Mouse (Mus musculus) embryonic facial prominence, embryonic 13.5 days (tissue): ENCODE data around the gene Prl2c5. TPM values are rescaled to one million over a fixed set of nuclear protein-coding genes. Genes with fewer than 3 reads are reported as not detected.
"Not testable (repeated sequence)": the region's sequence is repeated elsewhere in the genome, so short reads cannot be mapped to it uniquely, and the experiment has no call there.

Experiments used
- ATAC-seq: fragments of 200-750 bp; cut with Nextera tagmentation; 2 replicates; pipeline ENCODE4 v1.8.0; 2017; ENCODE audit warnings: low read depth; ENCODE audit not compliant: insufficient number of reproducible peaks, insufficient read depth, low FRiP score, low TSS enrichment
- H3K27ac ChIP-seq: fragments of 300-500 bp; sonication (generic); 2 replicates; pipeline ENCODE4 v1.5.1; 2015; ENCODE audit warnings: moderate library complexity, mild to moderate bottlenecking, inconsistent platforms
- H3K27me3 ChIP-seq: fragments of 300-500 bp; sonication (generic); 2 replicates; pipeline ENCODE4 v1.6.1; 2015; ENCODE audit warnings: mild to moderate bottlenecking, inconsistent platforms
- H3K36me3 ChIP-seq: fragments of 300-500 bp; sonication (generic); 2 replicates; pipeline ENCODE4 v1.6.1; 2015; ENCODE audit warnings: mild to moderate bottlenecking, inconsistent platforms
- H3K4me1 ChIP-seq: fragments of 300-500 bp; sonication (generic); 2 replicates; pipeline ENCODE4 v1.6.1; 2015; ENCODE audit warnings: inconsistent platforms
- H3K4me2 ChIP-seq: fragments of 300-500 bp; sonication (generic); 2 replicates; pipeline ENCODE4 v1.6.1; 2015; ENCODE audit warnings: moderate library complexity, mild to moderate bottlenecking, inconsistent platforms
- H3K4me3 ChIP-seq: fragments of 300-500 bp; sonication (generic); 2 replicates; pipeline ENCODE4 v1.5.1; 2015; ENCODE audit warnings: mild to moderate bottlenecking, inconsistent platforms
- H3K9ac ChIP-seq: fragments of 300-500 bp; sonication (generic); 2 replicates; pipeline ENCODE4 v1.6.1; 2015; ENCODE audit warnings: mild to moderate bottlenecking, inconsistent platforms
- H3K9me3 ChIP-seq: fragments of 300-500 bp; sonication (generic); 2 replicates; pipeline ENCODE4 v1.6.1; 2016; ENCODE audit warnings: inconsistent platforms
- WGBS: fragments of 180-500 bp; shearing (Covaris S2); methylation state at CpG from one replicate; pipeline ENCODE4 v1.1.7; 2015; ENCODE audit warnings: mixed read lengths; 5-methylcytosine and 5-hydroxymethylcytosine counted together
- polyA plus RNA-seq: library from polyadenylated mRNA; unstranded; fragments of >200 nt; fragmentation: Nextera tagmentation; extraction: Ambion mirVana; gene quantifications from 2 replicates; pipeline ENCODE4 v1.2.1, GENCODE M21; 2015

The Prl2c5 gene
- polyA plus RNA-seq, result not detected in 2 replicates

- not testable (repeated sequence) for H3K27ac ChIP-seq, H3K4me2 ChIP-seq, H3K36me3 ChIP-seq, H3K4me1 ChIP-seq, ATAC-seq, H3K9me3 ChIP-seq, H3K9ac ChIP-seq, H3K27me3 ChIP-seq, H3K4me3 ChIP-seq
- 57% methylated on average over 2 of the region's 2 CpGs for WGBS
Observed at GRCm38 (mm10) chr13:13182415-13182814, at the start of gene Prl2c5. Gene Prl2c5 (plus strand): TSS chr13:13182715.

- not testable (repeated sequence) for H3K9ac ChIP-seq, H3K36me3 ChIP-seq, H3K9me3 ChIP-seq, H3K27me3 ChIP-seq, H3K4me3 ChIP-seq, H3K27ac ChIP-seq, H3K4me2 ChIP-seq, H3K4me1 ChIP-seq, ATAC-seq
- WGBS, result 72% methylated on average over 4 of the region's 7 CpGs
Observed at GRCm38 (mm10) chr13:13162777-13163485, 19.6 kb upstream of the Prl2c5 start.

GRCm38 (mm10) chr13:13168631-13169030, 13.9 kb upstream of the Prl2c5 start:
- H3K4me3 ChIP-seq, H3K4me2 ChIP-seq, H3K9me3 ChIP-seq, H3K9ac ChIP-seq, H3K27me3 ChIP-seq, H3K4me1 ChIP-seq, H3K27ac ChIP-seq, H3K36me3 ChIP-seq, ATAC-seq: not testable (repeated sequence)
- 78% methylated on average over 2 of the region's 2 CpGs for WGBS

DNA sequence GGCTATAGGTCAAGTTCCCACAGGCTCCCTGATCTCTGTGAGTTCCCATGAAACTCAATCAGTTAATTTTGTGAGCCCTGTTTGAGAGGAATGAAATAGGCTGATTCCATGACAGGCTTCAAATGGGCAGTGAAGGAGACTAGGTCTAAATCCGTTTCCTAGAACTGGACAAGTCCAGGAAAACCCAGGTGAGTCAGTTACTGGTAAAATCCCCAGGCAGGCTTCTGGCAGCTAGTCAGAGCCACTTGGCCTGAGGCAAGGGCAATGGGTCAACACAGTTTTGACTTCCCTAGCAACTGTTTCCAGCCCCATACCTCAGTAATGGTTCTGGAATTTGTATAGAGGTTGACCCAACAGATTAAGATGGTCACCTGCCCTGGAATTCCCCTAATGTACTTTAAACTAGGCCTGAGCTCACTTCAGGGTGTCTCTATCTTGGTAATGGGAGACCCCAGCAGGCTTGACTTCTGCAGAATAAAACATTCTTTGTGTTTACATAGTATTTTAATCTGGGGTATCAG, 8.8 kb upstream of the Prl2c5 start:
- ATAC-seq, H3K36me3 ChIP-seq, H3K27ac ChIP-seq, H3K27me3 ChIP-seq, H3K4me2 ChIP-seq, H3K4me3 ChIP-seq, H3K9me3 ChIP-seq, H3K4me1 ChIP-seq, H3K9ac ChIP-seq: not testable (repeated sequence)
- WGBS, result 61% methylated on average over 1 of the region's 1 CpGs

GRCm38 (mm10) chr13:13175736-13176135, 6.8 kb upstream of the Prl2c5 start:
- H3K4me1 ChIP-seq, H3K9me3 ChIP-seq, ATAC-seq, H3K27ac ChIP-seq, H3K4me3 ChIP-seq, H3K4me2 ChIP-seq, H3K9ac ChIP-seq, H3K27me3 ChIP-seq, H3K36me3 ChIP-seq: not testable (repeated sequence)
- 62% methylated on average over 2 of the region's 2 CpGs for WGBS

- H3K36me3 ChIP-seq, ATAC-seq, H3K27ac ChIP-seq, H3K9ac ChIP-seq, H3K4me2 ChIP-seq, H3K4me1 ChIP-seq, H3K4me3 ChIP-seq, H3K9me3 ChIP-seq, H3K27me3 ChIP-seq: not testable (repeated sequence)
Observed at GRCm38 (mm10) chr13:13211168-13211567, 28.7 kb downstream of the Prl2c5 start.

- H3K9me3 ChIP-seq, H3K4me2 ChIP-seq, H3K4me3 ChIP-seq, ATAC-seq, H3K27ac ChIP-seq, H3K4me1 ChIP-seq, H3K36me3 ChIP-seq, H3K9ac ChIP-seq, H3K27me3 ChIP-seq: not testable (repeated sequence)
- 88% methylated on average over 2 of the region's 2 CpGs for WGBS
Observed at GRCm38 (mm10) chr13:13216363-13216762, 33.8 kb downstream of the Prl2c5 start.

DNA sequence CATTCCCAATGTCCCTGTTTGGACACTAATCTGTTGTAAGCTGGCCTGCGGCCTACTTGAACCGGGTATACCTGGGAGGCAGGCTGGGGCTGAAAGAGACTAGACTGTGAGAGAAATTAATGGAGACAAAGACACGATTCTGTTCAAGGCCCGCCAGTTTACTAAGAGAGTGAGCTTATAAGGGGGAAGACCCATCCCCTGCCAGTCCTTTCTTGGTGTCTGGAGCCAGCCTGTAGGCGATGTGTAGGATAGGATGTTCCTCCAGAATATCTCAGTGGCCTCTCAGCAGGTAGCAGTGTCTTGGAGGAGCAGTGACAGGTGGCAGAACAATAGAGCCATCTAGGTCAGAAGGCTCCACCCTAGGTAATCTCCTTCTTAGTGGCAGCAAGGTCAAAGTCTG, 37.7 kb downstream of the Prl2c5 start:
- ATAC-seq, H3K4me1 ChIP-seq, H3K9me3 ChIP-seq, H3K9ac ChIP-seq, H3K4me3 ChIP-seq, H3K36me3 ChIP-seq, H3K27ac ChIP-seq, H3K27me3 ChIP-seq, H3K4me2 ChIP-seq: not testable (repeated sequence)
- WGBS, result 73% methylated on average over 5 of the region's 5 CpGs

GRCm38 (mm10) chr13:13237456-13237855, 54.9 kb downstream of the Prl2c5 start:
- H3K4me2 ChIP-seq, H3K9ac ChIP-seq, H3K27ac ChIP-seq, H3K4me3 ChIP-seq, H3K9me3 ChIP-seq, H3K4me1 ChIP-seq, H3K36me3 ChIP-seq, H3K27me3 ChIP-seq, ATAC-seq: not testable (repeated sequence)
- WGBS, result 0% methylated on average over 1 of the region's 1 CpGs

Other genes starting within 250 kb of the Prl2c5 start
- 0.52 and 0.67 TPM in 2 replicates for gene Prl2c2, start 177.3 kb upstream of the Prl2c5 start, polyA plus RNA-seq
- gene Gpr137b, start 211.3 kb downstream of the Prl2c5 start, polyA plus RNA-seq, result 10.6 and 11.4 TPM in 2 replicates